Mouse (Mus musculus): ENCODE data around the gene Dzip3.

GRCm38 (mm10) chr16:49004151-49004550 is 10.2 kb upstream of the Dzip3 start:
- TF ChIP-seq CTCF (conservative IDR thresholded peaks at IDR 0.05; ENCODE audit: low read length): no peak
- no peak for TF ChIP-seq NANOG (IDR thresholded peaks at IDR 0.05; ENCODE audit: borderline replicate concordance, low read length)

Measured in E14TG2a.4 (cell line).